ENCODE assay signal across 8 mouse cellular contexts in the genomic region with DNA sequence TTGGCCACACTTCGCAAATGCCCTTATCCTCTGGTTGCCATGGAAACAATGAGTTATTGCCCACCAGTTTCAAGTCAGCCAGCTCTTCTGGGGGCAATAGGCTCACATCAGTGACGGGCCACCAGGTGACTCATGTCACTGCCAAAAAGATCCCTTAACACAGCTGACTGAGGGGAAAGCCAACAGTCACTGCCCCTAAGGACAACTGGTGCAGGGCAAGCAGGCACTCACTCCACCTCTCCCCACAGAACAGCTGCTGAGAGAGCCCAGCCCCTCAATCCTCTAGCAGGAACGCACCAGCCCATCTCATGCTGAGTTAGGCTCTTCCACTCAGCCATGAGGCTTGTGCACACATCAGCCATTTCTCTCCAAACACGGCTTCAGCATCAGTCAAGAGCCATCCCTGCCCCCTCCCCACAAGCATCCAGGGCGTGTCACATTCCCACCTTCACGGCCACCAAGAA.
DNase-seq lines count a peak whose midpoint lies in the region; ATAC-seq and TF ChIP-seq lines count a peak whose summit lies in the region.

No protein-coding gene starts in this region.

- no peak for TF ChIP-seq CTCF in E14TG2a.4 (conservative IDR thresholded peaks at IDR 0.05; ENCODE audit: low read length)
- TF ChIP-seq CTCF in embryonic fibroblast, embryonic 13.5 days (IDR thresholded peaks at IDR 0.05; ENCODE audit: borderline replicate concordance, insufficient read depth, low read length), result no peak

- H3K27me3 ChIP-seq in heart, embryonic 10.5 days (ENCODE audit: insufficient read depth, poor library complexity, severe bottlenecking), result no peaks in the 10 kb centered on the region
- peaks cover 19% of the 10 kb centered on the region for H3K27me3 ChIP-seq in E14TG2a.4 (ENCODE audit: insufficient read depth, low read length)
- H3K27me3 ChIP-seq in neural tube, embryonic 14.5 days (ENCODE audit: control insufficient read depth, insufficient read depth, low read length), result no peaks in the 10 kb centered on the region

- H3K4me1 ChIP-seq in heart, embryonic 10.5 days, result peaks cover 85% of the 10 kb centered on the region
- H3K4me1 ChIP-seq in E14TG2a.4 (replicated peaks; ENCODE audit: low read depth, low read length), result peaks cover 66% of the 10 kb centered on the region
- peaks cover 15% of the 10 kb centered on the region; the same call in 1 of the 2 replicates for H3K4me1 ChIP-seq in embryonic fibroblast, embryonic 13.5 days (ENCODE audit: control insufficient read depth, insufficient read depth, low read length)
- peaks cover 60% of the 10 kb centered on the region for H3K4me1 ChIP-seq in neural tube, embryonic 14.5 days (ENCODE audit: control insufficient read depth, insufficient read depth, low read length)

- H3K27ac ChIP-seq in heart, embryonic 10.5 days, result peak overlapping the region; percentile 95
- H3K27ac ChIP-seq in embryonic fibroblast, embryonic 13.5 days (ENCODE audit: insufficient read depth, low read length), result peak overlapping the region; percentile 85
- H3K27ac ChIP-seq in neural tube, embryonic 14.5 days (ENCODE audit: low read depth, low read length), result peak overlapping the region; percentile 97

- ATAC-seq in neural tube, embryonic 14.5 days (ENCODE audit: low read depth), result peak; percentile 26; the same call in 1 of the 2 replicates

- H3K36me3 ChIP-seq in heart, embryonic 10.5 days, result no peaks in the 10 kb centered on the region
- H3K36me3 ChIP-seq in E14TG2a.4 (ENCODE audit: insufficient read depth, low read length), result no peaks in the 10 kb centered on the region
- no peaks in the 10 kb centered on the region for H3K36me3 ChIP-seq in neural tube, embryonic 14.5 days (ENCODE audit: control insufficient read depth, insufficient read depth, low read length)

- H3K4me3 ChIP-seq in heart, embryonic 10.5 days, result peak overlapping the region; percentile 74
- H3K4me3 ChIP-seq in E14TG2a.4 (replicated peaks; ENCODE audit: low read length), result peak overlapping the region; percentile 85
- peak overlapping the region; percentile 69 for H3K4me3 ChIP-seq in embryonic fibroblast, embryonic 13.5 days (ENCODE audit: insufficient read depth, low read length)
- H3K4me3 ChIP-seq in neural tube, embryonic 14.5 days (ENCODE audit: low read depth, low read length), result peak overlapping the region; percentile 56

- peak overlapping the region; percentile 72 for H3K4me2 ChIP-seq in neural tube, embryonic 14.5 days (ENCODE audit: low read depth, low read length)

- no peaks in the 10 kb centered on the region for H3K9me3 ChIP-seq in heart, embryonic 10.5 days
- no peaks in the 10 kb centered on the region for H3K9me3 ChIP-seq in E14TG2a.4 (ENCODE audit: low read length)
- no peaks in the 10 kb centered on the region for H3K9me3 ChIP-seq in neural tube, embryonic 14.5 days (ENCODE audit: control insufficient read depth, low read length)

- WGBS in heart, embryonic 10.5 days, result 5% methylated on average over 6 of the region's 6 CpGs
- WGBS in neural tube, embryonic 14.5 days, result 2% methylated on average over 6 of the region's 6 CpGs

- H3K9ac ChIP-seq in neural tube, embryonic 14.5 days (replicated peaks; ENCODE audit: low read depth, low read length), result peak overlapping the region; percentile 93

- TF ChIP-seq POLR2A in embryonic fibroblast, embryonic 13.5 days (IDR thresholded peaks at IDR 0.05; ENCODE audit: low read depth, low read length), result peak; percentile 34

- intact Hi-C loops in heart, postnatal 14 days (cut with DNase I), result loop anchor here (1.0 kb wide), 1 partner anchor 38 kb away; no protein-coding TSS in a partner anchor

- no peak for DNase-seq in heart, embryonic 10.5 days (ENCODE audit: low spot score)
- no peak for DNase-seq in heart, postnatal 14 days
- DNase-seq in kidney, postnatal 4 days, result peak; percentile 33 to 57
- DNase-seq in yolk sac, embryonic 10.5 days (ENCODE audit: low spot score), result no peak
- DNase-seq in layer of hippocampus, postnatal 14 days (ENCODE audit: low spot score in 2 of 2), result no peak

Comparison
In these comparisons a context has a peak if more than half of its experiments do, and no peak if none do; other contexts are left out.
1. DNase-seq: peak in kidney, postnatal 4 days (2 of 2); none in heart, embryonic 10.5 days (single experiment), heart, postnatal 14 days (0 of 2), yolk sac, embryonic 10.5 days (single experiment) and layer of hippocampus, postnatal 14 days (0 of 2).
2. Peak in every context shown above with its lines, with median percentiles within 50 percentile points of each other: H3K27ac ChIP-seq and H3K4me3 ChIP-seq.